Mouse (Mus musculus) hindbrain, embryonic 10.5 days (tissue): Measurements from ENCODE around the gene Chmp3. TPM values are rescaled to one million over a fixed set of nuclear protein-coding genes. Genes with fewer than 3 reads are reported as not detected.
A peak's percentile ranks its signal among the peaks of the same experiment; 100 is the strongest.

Experiments used
- DNase-seq: peaks from one replicate; pipeline ENCODE4 v3.0.0-alpha.2; 2017; ENCODE audit warnings: low spot score
- H3K27ac ChIP-seq: fragments of 300-500 bp; sonication (generic); 2 replicates; pipeline ENCODE4 v1.5.1; 2016; ENCODE audit warnings: mild to moderate bottlenecking, moderate library complexity
- H3K27me3 ChIP-seq: fragments of 300-500 bp; sonication (generic); 2 replicates; pipeline ENCODE4 v1.6.1; 2016; ENCODE audit warnings: mild to moderate bottlenecking; ENCODE audit not compliant: poor library complexity, insufficient read depth, severe bottlenecking
- H3K36me3 ChIP-seq: fragments of 300-500 bp; sonication (generic); 2 replicates; pipeline ENCODE4 v1.6.1; 2016; ENCODE audit warnings: mild to moderate bottlenecking, moderate library complexity
- H3K4me1 ChIP-seq: fragments of 300-500 bp; sonication (generic); replicated peaks from 2 replicates; pipeline ENCODE4 v1.6.1; 2016; ENCODE audit warnings: mild to moderate bottlenecking
- H3K4me3 ChIP-seq: fragments of 300-500 bp; sonication (generic); 2 replicates; pipeline ENCODE4 v1.5.1; 2016; ENCODE audit warnings: mild to moderate bottlenecking, moderate library complexity
- H3K9me3 ChIP-seq: fragments of 300-500 bp; sonication (generic); 2 replicates; pipeline ENCODE4 v1.6.1; 2016; ENCODE audit warnings: mild to moderate bottlenecking, moderate library complexity
- WGBS: fragments of 180-500 bp; shearing (Covaris S2); methylation state at CpG from one replicate; pipeline ENCODE4 v1.1.7; 2016; 5-methylcytosine and 5-hydroxymethylcytosine counted together
- polyA plus RNA-seq: library from polyadenylated mRNA; unstranded; fragments of >200 nt; fragmentation: Nextera tagmentation; extraction: Ambion mirVana; gene quantifications from 2 replicates; pipeline ENCODE4 v1.2.1, GENCODE M21; 2016

Chmp3 gene
- polyA plus RNA-seq: 46.6 and 52.0 TPM in 2 replicates

DNA sequence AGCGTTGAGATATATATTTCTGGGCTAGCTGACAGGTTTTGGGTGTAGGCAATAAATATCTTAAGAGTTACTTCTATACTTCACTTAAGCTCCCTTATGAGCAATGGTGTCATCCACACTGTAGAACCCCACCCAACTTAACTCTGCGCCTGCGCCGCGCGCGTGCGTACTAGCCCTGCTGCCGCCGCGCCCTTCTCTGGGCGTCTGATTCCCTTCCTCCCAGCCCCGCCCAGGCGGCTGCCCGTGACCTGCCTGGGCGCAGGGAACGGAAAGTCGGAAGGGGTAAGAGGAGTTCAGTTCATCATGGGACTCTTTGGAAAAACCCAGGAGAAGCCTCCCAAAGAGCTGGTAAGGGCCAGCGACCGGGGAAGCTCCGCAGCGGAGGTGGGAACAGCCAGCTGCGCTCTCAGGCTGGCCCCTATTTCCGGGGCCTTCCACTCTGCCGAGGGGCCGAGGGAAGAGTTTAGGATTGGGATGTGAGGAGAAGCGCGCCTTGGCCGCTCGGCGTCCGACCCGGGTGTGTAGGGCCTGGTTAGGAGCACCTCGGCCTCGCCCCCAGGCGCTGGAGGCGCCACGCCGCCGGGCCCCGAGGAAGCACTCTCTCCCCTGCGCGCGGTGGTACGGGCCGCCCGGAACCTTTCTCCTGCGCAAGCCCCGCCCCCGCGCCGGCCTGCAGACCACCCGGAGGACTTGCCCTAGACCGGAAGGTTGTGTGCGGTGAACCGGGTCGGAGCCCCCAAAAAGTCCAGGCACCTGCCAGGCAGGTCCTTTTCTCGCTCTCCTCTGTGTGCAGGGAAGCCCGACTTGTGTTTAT is at the start of gene Chmp3:
TSS of gene Chmp3 (plus strand) at position 112 of the 814 bp plus-strand sequence.
- no peaks in the 10 kb centered on the region for H3K9me3 ChIP-seq
- WGBS: under 1% methylated on average over 59 of the region's 59 CpGs
- peak; percentile 95 for DNase-seq
- peak within 1 kb of the TSS; percentile 85 for H3K4me3 ChIP-seq
- no peaks in the 10 kb centered on the region for H3K27me3 ChIP-seq
- H3K27ac ChIP-seq: peak within 1 kb of the TSS; percentile 100
- H3K36me3 ChIP-seq: 0 out of 2 replicates have a peak, but pooled peaks cover 4% of the 10 kb centered on the region
- H3K4me1 ChIP-seq: peaks cover 10% of the 10 kb centered on the region

DNA sequence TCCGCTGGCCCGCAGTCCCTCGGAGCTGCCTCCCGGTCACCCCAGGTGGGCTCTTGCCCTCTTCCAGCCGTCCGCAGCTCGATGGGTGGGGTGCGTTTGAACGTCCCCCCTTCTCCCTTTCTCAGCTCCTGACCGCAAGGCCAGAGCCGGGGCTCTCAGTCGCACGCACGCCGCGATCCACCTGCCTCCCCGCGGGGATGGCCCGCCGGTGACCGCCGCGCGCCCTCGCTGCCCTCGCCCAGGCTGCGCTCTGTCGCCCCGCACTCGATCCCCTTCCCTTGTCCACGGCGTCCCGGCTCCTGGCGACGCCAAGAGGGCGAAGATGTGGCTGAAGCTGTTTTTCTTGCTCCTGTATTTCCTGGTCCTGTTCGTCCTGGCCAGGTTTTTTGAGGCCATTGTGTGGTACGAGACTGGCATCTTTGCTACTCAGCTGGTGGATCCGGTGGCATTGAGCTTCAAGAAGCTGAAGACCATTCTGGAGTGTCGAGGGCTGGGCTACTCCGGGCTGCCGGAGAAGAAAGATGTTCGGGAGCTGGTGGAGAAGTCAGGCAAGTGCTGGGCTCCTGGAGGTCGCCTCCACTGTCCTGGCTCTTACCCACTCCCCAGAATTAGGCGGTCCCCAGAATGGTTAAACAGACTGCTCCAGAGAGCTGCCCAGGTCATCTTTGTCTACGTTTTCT is 49.1 kb upstream of the Chmp3 start:
- Histone ChIP-seq H3K9me3 (no peaks in the 10 kb centered on the region), H3K4me1 (peaks cover 19% of the 10 kb centered on the region), H3K36me3 (peaks cover 19% of the 10 kb centered on the region), H3K27ac (peak overlapping the region; percentile 99), H3K27me3 (no peaks in the 10 kb centered on the region), H3K4me3 (peak overlapping the region; percentile 94)
- DNase-seq: peak; percentile 75
- WGBS: under 1% methylated on average over 46 of the region's 46 CpGs

DNA sequence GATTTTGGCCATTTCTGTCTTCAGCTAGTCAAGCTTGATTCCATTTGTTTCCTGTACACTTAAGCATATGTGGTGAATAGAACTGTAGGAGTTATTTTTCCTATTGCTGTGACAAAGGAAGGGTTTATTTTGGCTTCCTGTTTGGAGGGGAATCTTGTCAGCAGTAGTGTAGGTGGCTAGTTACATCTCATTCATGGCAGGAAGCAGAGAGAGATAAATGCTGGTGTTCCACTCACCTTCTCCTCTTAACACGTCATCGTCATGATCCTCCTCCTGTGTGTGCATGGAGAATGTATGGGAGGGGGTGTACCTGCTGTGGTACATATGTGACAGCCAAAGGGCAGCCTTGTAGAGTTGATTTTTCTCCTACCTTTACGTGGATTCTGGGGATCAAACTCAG is 43.0 kb upstream of the Chmp3 start:
- Histone ChIP-seq H3K36me3 (peaks cover 45% of the 10 kb centered on the region), H3K4me1 (peaks cover 10% of the 10 kb centered on the region), H3K27ac (no peak overlapping the region), H3K4me3 (no peak overlapping the region), H3K9me3 (no peaks in the 10 kb centered on the region), H3K27me3 (no peaks in the 10 kb centered on the region)
- DNase-seq: no peak
- 91% methylated on average over 3 of the region's 3 CpGs for WGBS

DNA sequence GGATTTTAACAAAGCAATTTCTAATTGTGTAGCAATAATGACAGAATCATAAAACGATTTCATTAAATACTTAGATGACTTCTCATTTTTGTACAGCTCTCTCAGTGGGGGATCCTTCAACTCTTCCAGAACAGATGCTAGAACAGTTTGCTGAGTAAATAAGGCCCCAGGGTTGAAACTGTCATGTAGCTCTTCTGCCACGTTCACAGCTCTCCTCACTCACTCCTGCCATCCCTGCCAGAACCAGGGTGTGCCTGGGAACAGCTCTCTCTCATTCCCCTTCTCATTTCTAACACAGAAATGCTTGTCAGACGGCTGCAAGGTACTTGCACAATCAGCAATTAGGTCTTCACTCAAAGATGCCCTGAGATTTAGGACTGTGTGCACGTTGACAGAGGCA is 40.6 kb upstream of the Chmp3 start:
- Histone ChIP-seq H3K36me3 (peaks cover 45% of the 10 kb centered on the region), H3K9me3 (no peaks in the 10 kb centered on the region), H3K27ac (no peak overlapping the region), H3K27me3 (no peaks in the 10 kb centered on the region), H3K4me3 (no peak overlapping the region), H3K4me1 (no peaks in the 10 kb centered on the region)
- no peak for DNase-seq
- WGBS: 73% methylated on average over 4 of the region's 4 CpGs

DNA sequence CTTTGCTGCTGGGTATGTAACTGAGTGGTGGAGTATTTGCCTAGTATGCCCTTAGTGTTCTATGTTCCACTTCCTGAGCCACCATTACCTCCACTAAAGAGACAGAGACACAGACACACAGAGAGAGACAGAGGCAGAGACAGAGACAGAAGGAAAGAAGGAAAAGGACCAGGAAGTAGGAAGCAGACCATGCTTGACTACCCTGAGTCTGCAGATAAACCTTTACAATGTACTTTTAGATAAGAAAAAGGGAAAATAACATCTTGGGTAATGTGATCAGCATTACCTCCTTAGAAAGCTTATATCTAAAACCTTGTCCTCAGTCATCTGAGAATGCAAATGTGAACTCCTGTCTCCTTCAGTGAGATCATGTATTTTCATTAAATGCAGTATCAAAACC is 39.9 kb upstream of the Chmp3 start:
- Histone ChIP-seq H3K4me3 (no peak overlapping the region), H3K27me3 (no peaks in the 10 kb centered on the region), H3K36me3 (peaks cover 45% of the 10 kb centered on the region), H3K4me1 (no peaks in the 10 kb centered on the region), H3K27ac (no peak overlapping the region), H3K9me3 (no peaks in the 10 kb centered on the region)
- no peak for DNase-seq

DNA sequence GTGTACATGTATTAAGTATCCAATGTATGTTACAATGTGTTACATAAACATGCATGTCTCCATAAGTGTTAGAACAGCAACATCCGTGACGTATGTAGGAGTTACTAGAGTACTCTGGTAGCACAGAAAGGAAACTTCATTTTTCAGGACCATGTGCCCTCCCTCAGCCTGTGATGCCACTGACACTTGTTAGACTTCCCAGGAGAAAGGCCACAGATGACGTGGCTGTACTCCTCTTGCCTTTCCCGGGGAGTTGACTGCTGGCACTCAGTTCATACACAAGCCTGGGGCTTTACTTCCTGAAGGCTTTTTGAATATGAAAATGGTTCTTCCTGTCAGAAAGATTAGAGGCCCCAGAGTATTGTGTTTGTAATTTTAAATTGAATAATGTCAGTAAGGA is 39.5 kb upstream of the Chmp3 start:
- peaks cover 47% of the 10 kb centered on the region for H3K36me3 ChIP-seq
- H3K9me3 ChIP-seq: no peaks in the 10 kb centered on the region
- no peak for DNase-seq
- no peaks in the 10 kb centered on the region for H3K4me1 ChIP-seq
- 90% methylated on average over 4 of the region's 4 CpGs for WGBS
- no peak overlapping the region for H3K4me3 ChIP-seq
- H3K27ac ChIP-seq: no peak overlapping the region
- no peaks in the 10 kb centered on the region for H3K27me3 ChIP-seq

DNA sequence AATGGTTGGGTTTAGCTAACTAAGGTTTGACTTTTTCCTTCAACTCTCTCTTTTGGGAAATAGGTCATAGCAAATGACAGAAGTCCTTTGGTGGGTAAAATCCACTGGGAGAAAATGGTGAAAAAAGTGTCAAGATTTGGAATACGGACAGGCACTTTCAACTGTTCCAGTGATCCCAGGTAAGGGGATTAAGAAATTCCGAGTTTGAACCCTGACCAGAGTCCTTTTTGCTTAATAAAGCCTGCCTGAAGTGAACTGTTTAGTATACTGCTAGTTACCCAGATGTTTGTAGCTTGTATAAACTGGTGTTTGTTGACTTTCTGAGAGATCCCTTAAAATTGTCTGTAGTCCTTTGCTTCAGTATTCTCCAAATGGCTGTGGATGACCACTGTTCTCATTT is 37.9 kb upstream of the Chmp3 start:
- peaks cover 48% of the 10 kb centered on the region for H3K36me3 ChIP-seq
- no peaks in the 10 kb centered on the region for H3K4me1 ChIP-seq
- no peak overlapping the region for H3K27ac ChIP-seq
- DNase-seq: no peak
- WGBS: 89% methylated on average over 2 of the region's 2 CpGs
- no peaks in the 10 kb centered on the region for H3K9me3 ChIP-seq
- H3K27me3 ChIP-seq: no peaks in the 10 kb centered on the region
- no peak overlapping the region for H3K4me3 ChIP-seq

DNA sequence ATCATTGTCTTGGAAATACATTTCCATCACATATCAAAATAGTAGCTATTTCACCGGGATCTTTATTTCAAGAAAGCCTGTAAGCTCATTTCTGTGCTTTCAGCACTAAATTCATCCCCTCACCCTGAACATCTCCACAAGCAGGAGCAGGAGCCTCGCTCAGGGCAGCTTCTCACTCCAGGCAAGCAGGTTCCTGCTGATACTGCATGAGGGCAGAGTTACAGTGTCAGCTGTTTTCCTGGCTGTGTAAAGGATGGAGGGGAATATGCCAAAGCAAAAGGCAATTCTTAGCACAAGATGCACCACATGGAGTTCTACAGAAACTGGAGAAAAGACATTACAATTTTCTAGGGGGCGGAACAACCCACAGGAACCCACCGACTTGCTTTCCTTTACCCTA is 24.1 kb upstream of the Chmp3 start:
- H3K4me1 ChIP-seq: no peaks in the 10 kb centered on the region
- WGBS: 90% methylated on average over 4 of the region's 4 CpGs
- no peaks in the 10 kb centered on the region for H3K36me3 ChIP-seq
- H3K27me3 ChIP-seq: no peaks in the 10 kb centered on the region
- no peak overlapping the region for H3K4me3 ChIP-seq
- DNase-seq: no peak
- no peaks in the 10 kb centered on the region for H3K9me3 ChIP-seq
- no peak overlapping the region for H3K27ac ChIP-seq

DNA sequence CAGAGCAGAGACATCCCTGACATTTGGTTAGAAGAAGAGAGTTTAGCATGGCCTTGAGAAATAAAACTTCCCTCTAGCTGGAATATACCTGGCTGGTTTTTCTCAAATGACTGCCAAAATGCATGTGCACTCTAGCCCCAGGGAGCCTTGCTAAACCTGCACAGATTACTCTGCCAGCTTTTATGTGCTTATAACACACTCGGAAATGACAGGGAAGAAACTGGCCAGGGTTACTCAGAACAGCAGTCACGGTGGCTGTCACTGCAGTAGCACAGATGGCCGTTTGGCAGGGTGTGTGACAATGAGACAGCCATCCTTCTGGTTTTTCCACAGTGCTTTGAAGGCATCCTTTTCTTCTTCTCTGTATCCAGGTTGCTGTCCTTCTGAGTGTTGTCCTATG is 18.0 kb upstream of the Chmp3 start:
- no peak for DNase-seq
- 65% methylated on average over 3 of the region's 3 CpGs for WGBS
- Histone ChIP-seq H3K27me3 (no peaks in the 10 kb centered on the region), H3K4me3 (no peak overlapping the region), H3K4me1 (no peaks in the 10 kb centered on the region), H3K9me3 (no peaks in the 10 kb centered on the region), H3K27ac (no peak overlapping the region), H3K36me3 (no peaks in the 10 kb centered on the region)

DNA sequence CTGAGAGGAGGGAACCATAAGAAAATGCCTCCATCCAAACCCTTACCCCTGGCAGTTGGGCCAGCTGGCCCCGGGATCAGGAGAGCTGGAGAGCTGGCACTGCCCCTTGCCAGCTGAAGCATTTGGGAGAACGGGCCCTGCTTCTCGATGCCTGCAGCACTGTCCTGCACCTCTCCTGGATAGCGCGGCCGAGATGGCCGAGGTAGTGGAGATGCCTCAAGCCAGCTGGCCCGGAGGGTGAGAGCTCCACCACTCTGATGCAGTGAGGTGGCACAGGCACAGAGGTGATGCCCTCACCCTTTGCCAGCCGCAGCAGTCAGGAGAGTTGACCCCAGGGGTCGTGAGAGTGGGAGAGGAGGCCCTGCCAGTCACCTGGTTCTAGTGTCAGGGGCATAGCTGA is 16.5 kb upstream of the Chmp3 start:
- Histone ChIP-seq H3K4me1 (no peaks in the 10 kb centered on the region), H3K36me3 (no peaks in the 10 kb centered on the region), H3K9me3 (no peaks in the 10 kb centered on the region), H3K27ac (no peak overlapping the region), H3K4me3 (no peak overlapping the region), H3K27me3 (no peaks in the 10 kb centered on the region)
- 88% methylated on average over 10 of the region's 10 CpGs for WGBS
- DNase-seq: no peak

DNA sequence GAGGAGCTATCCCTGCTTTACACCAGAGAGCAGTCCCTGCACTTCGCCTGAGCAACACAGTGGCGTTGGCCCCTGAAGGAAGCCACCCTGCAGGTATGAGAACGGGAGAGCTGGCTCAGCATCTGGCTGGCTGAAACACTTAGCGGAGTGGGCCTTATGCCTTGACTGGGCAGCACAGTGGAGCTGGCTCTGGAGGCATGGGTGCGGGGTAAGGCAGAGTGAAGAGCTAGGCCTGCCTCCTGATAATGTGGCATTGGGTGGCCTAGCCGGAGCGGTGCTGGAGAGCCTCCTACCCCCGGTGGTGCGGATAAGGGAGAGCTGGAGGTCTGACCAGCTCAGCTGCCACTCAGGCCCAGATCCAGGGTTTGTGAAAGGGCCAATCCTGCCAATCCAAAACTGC is 15.8 kb upstream of the Chmp3 start:
- no peaks in the 10 kb centered on the region for H3K27me3 ChIP-seq
- H3K36me3 ChIP-seq: no peaks in the 10 kb centered on the region
- DNase-seq: no peak
- H3K9me3 ChIP-seq: no peaks in the 10 kb centered on the region
- WGBS: 86% methylated on average over 9 of the region's 9 CpGs
- H3K27ac ChIP-seq: no peak overlapping the region
- no peaks in the 10 kb centered on the region for H3K4me1 ChIP-seq
- no peak overlapping the region for H3K4me3 ChIP-seq

DNA sequence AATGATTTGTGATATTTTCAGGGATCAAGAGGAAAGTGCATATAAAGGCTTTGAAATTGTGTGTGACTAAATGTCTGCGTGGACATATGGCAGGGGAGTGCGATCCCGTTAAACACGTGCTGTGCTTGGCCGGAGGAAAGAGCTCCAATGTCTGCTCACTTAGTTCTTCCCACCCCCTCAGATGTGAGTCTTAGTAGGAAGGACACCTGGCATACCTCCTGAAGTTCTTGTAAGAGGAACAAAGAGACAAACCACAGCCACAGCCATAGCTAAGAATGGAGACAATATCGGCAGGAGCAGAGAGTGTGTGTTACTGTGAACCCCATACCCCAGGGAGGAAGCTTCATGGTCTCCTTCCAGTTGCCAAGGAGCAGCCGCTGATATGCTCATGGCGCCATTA is 13.4 kb upstream of the Chmp3 start:
- H3K36me3 ChIP-seq: no peaks in the 10 kb centered on the region
- H3K4me3 ChIP-seq: no peak overlapping the region
- no peak for DNase-seq
- H3K4me1 ChIP-seq: no peaks in the 10 kb centered on the region
- no peaks in the 10 kb centered on the region for H3K9me3 ChIP-seq
- WGBS: 87% methylated on average over 8 of the region's 8 CpGs
- H3K27ac ChIP-seq: no peak overlapping the region
- H3K27me3 ChIP-seq: no peaks in the 10 kb centered on the region

DNA sequence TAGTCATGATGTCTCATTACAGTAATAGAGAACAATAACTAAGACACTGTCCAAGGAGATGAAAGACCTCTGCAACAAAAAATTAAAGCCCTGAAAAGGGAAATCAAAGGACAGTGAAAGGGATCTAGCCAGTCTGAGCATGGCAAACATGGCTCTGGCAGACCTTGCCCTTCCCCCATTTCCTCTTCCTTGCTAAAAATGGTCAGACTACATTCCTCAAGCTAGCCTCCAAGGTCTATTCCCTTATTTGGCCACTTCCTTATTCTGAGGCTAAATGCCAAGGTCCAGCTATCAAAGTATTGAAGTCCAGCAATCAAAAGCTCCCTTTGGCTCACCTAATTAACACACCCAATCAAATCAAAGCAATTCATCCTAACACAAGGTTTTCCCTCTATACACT is 6.3 kb upstream of the Chmp3 start:
- no peaks in the 10 kb centered on the region for H3K36me3 ChIP-seq
- no peak overlapping the region for H3K4me3 ChIP-seq
- DNase-seq: no peak
- H3K27ac ChIP-seq: no peak overlapping the region
- no peaks in the 10 kb centered on the region for H3K4me1 ChIP-seq
- H3K9me3 ChIP-seq: no peaks in the 10 kb centered on the region
- H3K27me3 ChIP-seq: no peaks in the 10 kb centered on the region
